18 mouse cellular contexts compared by ENCODE assay signal in genomic region chr5:39416597-39417023, GRCm38 (mm10).
A peak's percentile ranks its signal among the peaks of the same experiment; 100 is the strongest.
DNase-seq lines count a peak whose midpoint lies in the region; ATAC-seq lines count a peak whose summit lies in the region.
"Had no signal": no experiment of that assay in that cellular context is flagged by ENCODE, and none has a peak within 500 bp of the region (broad histone marks: within the 10 kb centered on the region; RNA-seq: fewer than 3 reads in every experiment).

No protein-coding gene starts in this region.

- WGBS in hindbrain, embryonic 14.5 days = 44% methylated on average over 2 of the region's 2 CpGs
- 35% methylated on average over 2 of the region's 2 CpGs for WGBS in hindbrain, embryonic 12.5 days

- ATAC-seq in hindbrain, embryonic 14.5 days (ENCODE audit: low FRiP score) = no peak
- ATAC-seq in hindbrain, embryonic 12.5 days (ENCODE audit: low FRiP score) = no peak
- ATAC-seq: intestine, embryonic 15.5 days had no signal

- DNase-seq in embryo, embryonic 11 days = peak; percentile 3
- DNase-seq in embryo, embryonic 10 days (ENCODE audit: low spot score) = no peak
- DNase-seq in hindbrain, embryonic 14.5 days (ENCODE audit: low spot score) = no peak
- peak; percentile 69 for DNase-seq in forelimb bud, embryonic 11.5 days (ENCODE audit: low read depth, low spot score)
- peak; percentile 32 for DNase-seq in mesoderm, embryonic 11.5 days (ENCODE audit: low read depth, low spot score)
- DNase-seq in ovary, postnatal 14 days (ENCODE audit: low spot score) = no peak
- DNase-seq in yolk sac, embryonic 10.5 days (ENCODE audit: low spot score) = no peak
- DNase-seq: adrenal gland, adult 2 months; cerebellum, adult 11-12 months; gastrocnemius, postnatal 25 days; lung, postnatal 14 days; spleen, adult 18-20 months; thymus, adult 2 months had no signal

- 0 out of 2 replicates have a peak, but pooled peaks cover 6% of the 10 kb centered on the region for H3K4me1 ChIP-seq in hindbrain, embryonic 14.5 days (replicated peaks; ENCODE audit: control insufficient read depth, insufficient read depth, low read length)
- 0 out of 2 replicates have a peak, but pooled peaks cover 8% of the 10 kb centered on the region for H3K4me1 ChIP-seq in hindbrain, embryonic 12.5 days
- H3K4me1 ChIP-seq: intestine, embryonic 15.5 days; stomach, embryonic 15.5 days had no signal

- H3K27ac ChIP-seq in hindbrain, embryonic 14.5 days = 0 out of 2 replicates have a peak overlapping the region, but pooled peaks have one; percentile 4
- no peak overlapping the region for H3K27ac ChIP-seq in hindbrain, embryonic 12.5 days
- H3K27ac ChIP-seq: intestine, embryonic 15.5 days; stomach, embryonic 15.5 days had no signal

- H3K4me3 ChIP-seq in hindbrain, embryonic 14.5 days (replicated peaks; ENCODE audit: low read length) = no peak overlapping the region
- H3K4me3 ChIP-seq in hindbrain, embryonic 12.5 days = no peak overlapping the region
- H3K4me3 ChIP-seq: intestine, embryonic 15.5 days; stomach, embryonic 15.5 days had no signal

- no peak overlapping the region for H3K4me2 ChIP-seq in hindbrain, embryonic 14.5 days (replicated peaks)
- H3K4me2 ChIP-seq in hindbrain, embryonic 12.5 days (replicated peaks) = no peak overlapping the region
- H3K4me2 ChIP-seq: intestine, embryonic 15.5 days; midbrain, embryonic 11.5 days; stomach, embryonic 15.5 days had no signal

- H3K36me3 ChIP-seq in hindbrain, embryonic 14.5 days (replicated peaks; ENCODE audit: control insufficient read depth, insufficient read depth) = no peaks in the 10 kb centered on the region
- H3K36me3 ChIP-seq in hindbrain, embryonic 12.5 days = no peaks in the 10 kb centered on the region
- H3K36me3 ChIP-seq: intestine, embryonic 15.5 days; stomach, embryonic 15.5 days had no signal

- H3K9ac ChIP-seq in hindbrain, embryonic 14.5 days = no peak overlapping the region
- H3K9ac ChIP-seq in hindbrain, embryonic 12.5 days = no peak overlapping the region
- H3K9ac ChIP-seq: intestine, embryonic 15.5 days; stomach, embryonic 15.5 days had no signal

- H3K27me3 ChIP-seq in hindbrain, embryonic 14.5 days (ENCODE audit: control insufficient read depth, insufficient read depth, low read length) = no peaks in the 10 kb centered on the region
- H3K27me3 ChIP-seq in hindbrain, embryonic 12.5 days = no peaks in the 10 kb centered on the region
- H3K27me3 ChIP-seq: CH12.LX; intestine, embryonic 15.5 days; stomach, embryonic 15.5 days had no signal

- no peaks in the 10 kb centered on the region for H3K9me3 ChIP-seq in hindbrain, embryonic 14.5 days (ENCODE audit: control insufficient read depth, low read length)
- H3K9me3 ChIP-seq in hindbrain, embryonic 12.5 days (replicated peaks) = no peaks in the 10 kb centered on the region
- H3K9me3 ChIP-seq: intestine, embryonic 15.5 days; stomach, embryonic 15.5 days had no signal

Comparison
In these comparisons a context has a peak if more than half of its experiments do, and no peak if none do; other contexts are left out.
1. DNase-seq: peak in embryo, embryonic 11 days (single experiment), forelimb bud, embryonic 11.5 days (single experiment) and mesoderm, embryonic 11.5 days (single experiment); none in embryo, embryonic 10 days (single experiment), hindbrain, embryonic 14.5 days (single experiment), ovary, postnatal 14 days (single experiment) and yolk sac, embryonic 10.5 days (single experiment).